Mouse (Mus musculus): ENCODE data around the gene Sorcs3. TPM values are rescaled to one million over a fixed set of nuclear protein-coding genes. Genes with fewer than 3 reads are reported as not detected.

Gene Sorcs3
- 10 to 100 TPM; 28.7 to 29.0 TPM for total RNA-seq (2021)
- long read RNA-seq, experiment 1, full-length matches to known transcripts = 9 of 19 reads
- long read RNA-seq, experiment 1, partial matches to known transcripts = 7 of 19 reads
- long read RNA-seq, experiment 1, other reads (novel, unspliced or antisense) = 3 of 19 reads
- long read RNA-seq, experiment 2, full-length matches to known transcripts = 9 of 22 reads
- long read RNA-seq, experiment 2, partial matches to known transcripts = 5 of 22 reads
- long read RNA-seq, experiment 2, other reads (novel, unspliced or antisense) = 8 of 22 reads

- intact Hi-C loops (cut with DNase I) = loop anchor here (2.0 to 5.0 kb wide), 3 partner anchors 161 to 219 kb away; no protein-coding TSS in a partner anchor
- DNase-seq (ENCODE audit: low spot score in 2 of 2) = peak; percentile 5 to 19
Measured at GRCm38 (mm10) chr19:48205929-48206814, at the start of gene Sorcs3. Gene Sorcs3, plus strand, starts transcription at chr19:48206025.

DNA sequence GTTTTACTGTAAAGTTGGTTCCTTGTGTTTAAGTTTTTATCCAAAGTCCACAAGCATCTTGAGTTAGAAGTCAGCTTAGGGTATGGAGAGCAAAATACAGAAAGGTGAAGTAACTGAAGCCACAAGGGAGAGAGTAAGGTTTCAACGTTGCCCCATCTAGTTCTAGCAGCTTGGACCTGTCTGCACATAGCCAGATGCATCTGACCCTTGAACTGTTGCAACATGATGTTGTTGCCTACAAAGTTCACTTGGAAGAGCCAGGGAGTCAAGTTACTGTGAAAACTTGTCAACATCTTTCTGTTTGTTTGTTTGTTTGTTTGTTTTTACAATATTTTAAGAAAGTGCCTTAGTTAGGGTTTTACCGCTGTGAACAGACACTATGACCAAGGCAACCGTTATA lies 40.5 kb upstream of the Sorcs3 start:
- intact Hi-C loops (cut with DNase I) = no loop called here
- DNase-seq (ENCODE audit: low spot score in 2 of 2) = no peak

GRCm38 (mm10) chr19:48167110-48167509 lies 38.7 kb upstream of the Sorcs3 start:
- no peak for DNase-seq (ENCODE audit: low spot score in 2 of 2)
- intact Hi-C loops (cut with DNase I) = no loop called here

GRCm38 (mm10) chr19:48168284-48168683 lies 37.5 kb upstream of the Sorcs3 start:
- no peak for DNase-seq (ENCODE audit: low spot score in 2 of 2)
- intact Hi-C loops (cut with DNase I) = no loop called here

GRCm38 (mm10) chr19:48174717-48175116 lies 31.1 kb upstream of the Sorcs3 start:
- DNase-seq (ENCODE audit: low spot score in 2 of 2) = peak in 1 of 2 experiments; percentile 4
- intact Hi-C loops (cut with DNase I) = no loop called here

- peak; percentile 83 to 89 for DNase-seq (ENCODE audit: low spot score in 2 of 2)
- intact Hi-C loops (cut with DNase I) = loop anchor here (2.0 kb wide), 1 partner anchor 187 kb away; no protein-coding TSS in a partner anchor
Measured at GRCm38 (mm10) chr19:48203928-48204470, 1.8 kb upstream of the Sorcs3 start.

GRCm38 (mm10) chr19:48204476-48204875 lies 1.3 kb upstream of the Sorcs3 start:
- peak in 1 of 2 experiments; percentile 9 for DNase-seq (ENCODE audit: low spot score in 2 of 2)
- intact Hi-C loops (cut with DNase I) = loop anchor here (2.0 kb wide), 1 partner anchor 186 kb away; no protein-coding TSS in a partner anchor

- intact Hi-C loops (cut with DNase I) = loop anchor here (2.0 to 5.0 kb wide), 3 partner anchors 162 to 218 kb away; no protein-coding TSS in a partner anchor
- DNase-seq (ENCODE audit: low spot score in 2 of 2) = peak; percentile 36 to 56
Measured at GRCm38 (mm10) chr19:48204892-48205761, 698 bp upstream of the Sorcs3 start.

GRCm38 (mm10) chr19:48206861-48207730 lies 1.3 kb downstream of the Sorcs3 start:
- peak in 1 of 2 experiments; percentile 19 for DNase-seq (ENCODE audit: low spot score in 2 of 2)
- intact Hi-C loops (cut with DNase I) = loop anchor here (5.0 kb wide), 2 partner anchors 160 to 220 kb away; no protein-coding TSS in a partner anchor

- intact Hi-C loops (cut with DNase I) = loop anchor here (5.0 kb wide), 2 partner anchors 159 to 221 kb away; no protein-coding TSS in a partner anchor
- peak; percentile 22 to 26 for DNase-seq (ENCODE audit: low spot score in 2 of 2)
Measured at GRCm38 (mm10) chr19:48207731-48208370, 2.0 kb downstream of the Sorcs3 start.

DNA sequence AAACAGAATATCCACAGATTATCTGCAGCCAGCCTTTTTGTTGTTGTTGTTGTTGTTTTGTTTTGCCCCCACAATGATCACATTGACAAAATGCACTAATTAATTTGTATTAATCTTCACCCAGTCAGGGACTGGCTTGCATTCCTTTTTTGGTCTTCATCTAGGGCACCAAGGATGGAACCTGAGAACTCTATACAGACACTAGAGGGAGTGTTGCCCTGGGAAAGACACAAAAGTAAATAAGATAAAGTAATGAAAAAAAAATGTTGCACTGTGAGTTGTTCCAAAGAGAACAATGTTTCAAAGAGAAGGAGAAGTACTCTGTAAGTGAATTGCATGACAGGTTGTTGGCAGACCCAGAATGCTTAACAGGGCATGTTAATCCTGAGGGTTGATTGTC lies 9.6 kb downstream of the Sorcs3 start:
- intact Hi-C loops (cut with DNase I) = no loop called here

DNA sequence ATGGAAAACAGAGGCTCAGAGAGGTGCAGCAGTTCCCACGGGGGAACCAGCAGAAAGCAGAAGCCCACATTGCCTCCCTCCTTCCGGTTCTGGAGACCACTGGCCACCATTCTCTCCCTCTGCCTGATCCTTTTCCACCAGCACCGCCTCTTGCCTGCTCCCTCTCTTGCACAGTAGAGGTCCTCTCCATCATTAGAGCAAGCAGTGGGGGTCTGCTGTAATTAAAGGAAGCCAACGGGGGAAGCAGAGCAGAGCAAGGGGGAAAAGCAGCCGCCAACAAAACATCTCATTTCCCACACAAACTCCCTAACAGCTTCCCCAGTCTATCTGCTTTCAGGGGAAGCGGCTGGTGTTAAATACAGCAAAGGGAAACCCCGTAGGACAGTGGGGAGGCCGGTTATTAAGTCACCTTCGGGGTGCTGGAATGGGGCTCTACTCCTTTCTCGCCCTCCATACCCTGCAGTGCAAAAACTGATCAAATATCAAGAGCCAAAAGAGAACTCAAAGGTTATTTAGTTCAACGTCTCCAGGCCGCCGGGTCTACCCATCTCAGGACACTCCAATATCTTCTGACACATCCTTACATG lies 32.1 kb downstream of the Sorcs3 start:
- DNase-seq (ENCODE audit: low spot score in 2 of 2) = no peak
- intact Hi-C loops (cut with DNase I) = no loop called here

More for the DNA sequence above, 9.6 kb downstream of the Sorcs3 start:
- no peak for DNase-seq (ENCODE audit: low spot score in 2 of 2)

- intact Hi-C loops (cut with DNase I) = no loop called here
- no peak for DNase-seq (ENCODE audit: low spot score in 2 of 2)
Measured at GRCm38 (mm10) chr19:48238391-48238790, 32.6 kb downstream of the Sorcs3 start.

DNA sequence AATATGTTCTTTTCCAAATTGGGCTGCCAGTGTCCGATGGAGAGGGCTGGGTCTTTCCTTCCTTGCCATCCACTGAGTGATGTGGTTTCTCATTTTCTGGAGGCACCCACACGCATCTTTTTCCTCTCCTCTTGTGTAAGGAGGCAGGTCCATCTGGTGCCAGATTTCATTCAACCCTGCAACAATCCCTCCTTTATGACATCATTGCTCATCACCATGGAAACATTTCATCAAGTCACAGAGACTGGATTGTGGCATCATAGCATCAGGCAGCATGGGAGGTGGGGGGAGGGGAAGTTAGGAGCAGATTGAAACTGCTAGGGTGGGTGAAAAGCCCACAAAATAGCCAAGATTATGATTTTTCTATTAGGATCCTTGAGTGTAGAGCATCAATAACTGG lies 35.1 kb downstream of the Sorcs3 start:
- DNase-seq (ENCODE audit: low spot score in 2 of 2) = peak; percentile 37 to 62
- intact Hi-C loops (cut with DNase I) = no loop called here

DNA sequence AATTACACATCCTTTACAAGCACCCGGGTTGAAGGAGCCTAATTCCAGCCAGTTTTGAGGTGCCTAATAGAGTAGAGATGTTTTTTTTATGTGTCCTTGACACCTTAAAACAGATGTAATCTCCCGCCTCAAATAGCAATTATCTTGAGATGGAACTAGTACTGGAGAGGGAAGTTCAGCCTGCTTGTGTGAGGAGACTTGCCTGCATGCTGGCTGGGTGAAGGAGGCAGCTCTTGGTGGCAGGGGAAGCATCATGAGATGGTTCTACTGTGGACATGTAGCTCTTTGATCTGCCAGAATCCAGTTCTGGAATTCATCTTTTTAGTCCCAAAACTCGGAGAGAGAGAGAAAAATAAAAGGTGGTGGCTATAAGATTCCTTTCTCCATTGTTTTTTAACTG lies 38.2 kb downstream of the Sorcs3 start:
- intact Hi-C loops (cut with DNase I) = no loop called here
- DNase-seq (ENCODE audit: low spot score in 2 of 2) = no peak

DNA sequence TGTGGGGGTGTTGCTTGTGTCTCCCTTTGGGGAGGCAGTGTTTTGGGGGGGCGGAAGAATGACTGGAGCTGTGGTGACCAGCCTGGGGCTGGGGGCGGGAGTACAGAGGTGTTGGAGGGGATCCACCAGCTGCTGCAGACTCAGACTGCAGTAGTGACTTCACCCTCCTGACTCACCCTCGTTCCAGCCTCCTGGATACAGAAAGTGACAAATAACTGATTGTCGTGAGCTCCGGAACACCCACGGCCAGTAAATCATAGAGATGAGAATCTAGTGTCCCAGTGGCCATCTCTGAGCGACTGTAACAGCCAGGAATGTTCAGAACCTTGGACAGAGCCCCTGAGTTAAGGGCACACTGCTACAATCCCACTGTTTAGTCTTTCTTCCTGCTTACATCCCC lies 53.4 kb downstream of the Sorcs3 start:
- intact Hi-C loops (cut with DNase I) = no loop called here
- DNase-seq (ENCODE audit: low spot score in 2 of 2) = peak in 1 of 2 experiments; percentile 50

DNA sequence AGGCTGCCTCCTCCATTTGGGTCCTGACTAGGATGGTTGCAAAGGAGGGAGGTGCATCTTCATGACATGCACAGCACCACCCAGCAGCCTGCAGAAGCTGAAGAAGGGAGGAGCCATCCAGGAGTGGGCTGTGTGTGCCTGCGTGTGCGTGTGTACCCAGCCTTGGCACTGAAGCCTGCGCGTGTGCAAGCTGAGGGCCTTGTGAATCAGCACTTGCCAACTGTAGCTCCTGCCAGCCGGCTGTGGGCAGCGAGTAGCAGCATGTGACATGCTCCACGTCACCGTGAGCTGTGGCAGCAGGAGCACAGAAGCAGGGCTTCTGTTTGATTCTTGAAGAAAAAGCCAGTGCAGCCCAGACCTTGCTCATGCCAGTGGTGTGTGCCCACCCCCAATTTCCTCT lies 54.8 kb downstream of the Sorcs3 start:
- intact Hi-C loops (cut with DNase I) = no loop called here
- DNase-seq (ENCODE audit: low spot score in 2 of 2) = peak; percentile 78 to 92
